Mouse (Mus musculus): ENCODE results near the gene Sept1.
A peak's percentile ranks its signal among the peaks of the same experiment; 100 is the strongest.
"Not testable (repeated sequence)": the region's sequence is repeated elsewhere in the genome, so short reads cannot be mapped to it uniquely, and the experiment has no call there.

Gene Sept1

DNA sequence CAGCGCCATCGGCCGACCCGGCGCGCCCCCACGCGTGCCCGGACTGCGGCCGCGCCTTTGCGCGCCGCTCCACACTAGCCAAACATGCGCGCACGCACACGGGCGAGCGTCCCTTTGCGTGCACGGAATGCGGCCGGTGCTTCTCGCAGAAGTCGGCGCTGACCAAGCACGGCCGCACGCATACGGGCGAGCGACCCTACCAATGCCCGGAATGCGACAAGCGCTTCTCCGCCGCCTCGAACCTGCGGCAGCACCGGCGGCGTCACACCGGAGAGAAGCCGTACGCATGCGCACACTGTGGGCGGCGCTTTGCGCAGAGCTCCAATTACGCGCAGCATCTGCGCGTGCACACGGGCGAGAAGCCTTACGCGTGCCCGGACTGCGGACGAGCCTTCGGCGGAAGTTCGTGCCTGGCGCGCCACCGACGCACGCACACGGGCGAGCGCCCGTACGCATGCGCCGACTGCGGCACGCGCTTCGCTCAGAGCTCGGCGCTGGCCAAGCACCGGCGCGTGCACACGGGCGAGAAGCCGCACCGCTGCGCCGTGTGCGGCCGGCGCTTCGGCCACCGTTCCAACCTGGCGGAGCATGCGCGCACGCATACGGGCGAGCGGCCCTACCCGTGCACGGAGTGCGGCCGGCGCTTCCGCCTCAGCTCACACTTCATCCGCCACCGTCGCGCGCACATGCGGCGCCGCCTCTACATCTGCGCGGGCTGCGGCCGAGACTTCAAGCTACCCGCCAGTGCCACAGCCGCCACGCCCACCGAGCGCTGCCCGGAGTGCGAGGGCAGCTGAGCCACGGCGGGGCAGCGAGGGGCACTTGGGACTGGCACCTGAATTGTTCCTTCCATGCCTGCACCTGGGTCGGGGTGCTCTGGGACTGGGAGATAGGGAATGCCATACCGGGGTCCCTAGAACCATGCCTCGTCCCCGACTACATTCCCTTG, 21.2 kb upstream of the Sept1 start:
- peak; percentile 99 for DNase-seq (ENCODE audit: low read depth, low spot score)

DNA sequence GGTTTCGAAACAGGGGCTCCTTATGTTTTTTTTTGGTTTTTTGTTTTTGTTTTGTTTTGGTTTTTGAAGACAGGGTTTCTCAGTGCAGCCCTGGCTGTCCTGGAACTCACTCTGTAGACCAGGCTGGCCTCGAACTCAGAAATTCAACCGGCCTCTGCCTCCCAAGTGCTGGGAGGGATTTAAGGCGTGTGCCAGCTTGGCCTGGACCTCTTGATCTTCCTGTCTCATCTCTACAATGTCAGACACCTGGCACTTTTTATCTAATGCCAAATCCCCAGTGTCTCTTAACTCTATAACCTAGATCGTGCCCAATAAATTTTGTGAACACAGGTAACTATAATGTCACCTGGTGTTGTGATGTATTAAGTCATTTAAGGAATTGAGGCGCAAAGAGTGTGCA, 20.4 kb upstream of the Sept1 start:
- no peak for DNase-seq (ENCODE audit: low read depth, low spot score)

GRCm38 (mm10) chr7:127252414-127252813, 19.5 kb upstream of the Sept1 start:
- peak; percentile 70 for DNase-seq (ENCODE audit: low read depth, low spot score)

- not testable (repeated sequence) for DNase-seq (ENCODE audit: low read depth, low spot score)
These were observed 17.6 kb upstream of the Sept1 start for GRCm38 (mm10) chr7:127250511-127250910.

- DNase-seq (ENCODE audit: low read depth, low spot score): no peak
These were observed 12.0 kb upstream of the Sept1 start for GRCm38 (mm10) chr7:127244658-127245510.

- DNase-seq (ENCODE audit: low read depth, low spot score): peak; percentile 85
These were observed 11.1 kb upstream of the Sept1 start, which contains the start of gene Zfp771 for GRCm38 (mm10) chr7:127243870-127244657. Gene Zfp771, plus strand, starts transcription at chr7:127244274.

DNA sequence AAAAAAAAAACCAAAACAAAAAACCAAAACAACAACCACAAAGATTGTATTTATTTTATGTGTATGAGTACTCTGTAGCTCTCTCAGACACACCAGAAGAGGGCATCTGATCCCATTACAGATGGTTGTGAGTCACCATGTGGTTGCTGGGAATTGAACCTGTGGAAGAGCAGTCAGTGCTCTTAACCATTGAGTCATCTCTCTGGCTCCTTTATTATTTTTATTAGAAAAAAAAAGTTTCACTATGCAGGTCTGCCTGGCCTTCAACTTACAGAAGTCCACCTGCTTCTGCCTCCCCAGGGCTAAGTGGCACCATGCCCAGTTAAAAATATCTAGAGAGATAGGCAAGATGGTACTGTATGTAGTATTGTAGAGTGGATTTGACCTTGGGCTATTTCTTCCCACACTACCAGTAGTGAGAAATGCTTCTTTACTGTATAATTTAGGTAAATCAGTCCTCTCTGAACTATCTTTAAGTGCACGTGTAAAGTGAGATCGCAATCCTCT, 10.5 kb upstream of the Sept1 start:
- DNase-seq (ENCODE audit: low read depth, low spot score): no peak

- DNase-seq (ENCODE audit: low read depth, low spot score): peak; percentile 41
These were observed 1.8 kb upstream of the Sept1 start for GRCm38 (mm10) chr7:127234777-127235176.

- DNase-seq (ENCODE audit: low read depth, low spot score): no peak
These were observed 835 bp upstream of the Sept1 start for GRCm38 (mm10) chr7:127233765-127234164.

- DNase-seq (ENCODE audit: low read depth, low spot score): peak; percentile 54
These were observed 429 bp upstream of the Sept1 start for GRCm38 (mm10) chr7:127233368-127233749.

GRCm38 (mm10) chr7:127231826-127232621, 906 bp downstream of the Sept1 start:
- DNase-seq (ENCODE audit: low read depth, low spot score): no peak

GRCm38 (mm10) chr7:127231376-127231775, 1.6 kb downstream of the Sept1 start:
- peak; percentile 46 for DNase-seq (ENCODE audit: low read depth, low spot score)

- peak; percentile 95 for DNase-seq (ENCODE audit: low read depth, low spot score)
These were observed 4.2 kb downstream of the Sept1 start for GRCm38 (mm10) chr7:127228615-127229303.

DNA sequence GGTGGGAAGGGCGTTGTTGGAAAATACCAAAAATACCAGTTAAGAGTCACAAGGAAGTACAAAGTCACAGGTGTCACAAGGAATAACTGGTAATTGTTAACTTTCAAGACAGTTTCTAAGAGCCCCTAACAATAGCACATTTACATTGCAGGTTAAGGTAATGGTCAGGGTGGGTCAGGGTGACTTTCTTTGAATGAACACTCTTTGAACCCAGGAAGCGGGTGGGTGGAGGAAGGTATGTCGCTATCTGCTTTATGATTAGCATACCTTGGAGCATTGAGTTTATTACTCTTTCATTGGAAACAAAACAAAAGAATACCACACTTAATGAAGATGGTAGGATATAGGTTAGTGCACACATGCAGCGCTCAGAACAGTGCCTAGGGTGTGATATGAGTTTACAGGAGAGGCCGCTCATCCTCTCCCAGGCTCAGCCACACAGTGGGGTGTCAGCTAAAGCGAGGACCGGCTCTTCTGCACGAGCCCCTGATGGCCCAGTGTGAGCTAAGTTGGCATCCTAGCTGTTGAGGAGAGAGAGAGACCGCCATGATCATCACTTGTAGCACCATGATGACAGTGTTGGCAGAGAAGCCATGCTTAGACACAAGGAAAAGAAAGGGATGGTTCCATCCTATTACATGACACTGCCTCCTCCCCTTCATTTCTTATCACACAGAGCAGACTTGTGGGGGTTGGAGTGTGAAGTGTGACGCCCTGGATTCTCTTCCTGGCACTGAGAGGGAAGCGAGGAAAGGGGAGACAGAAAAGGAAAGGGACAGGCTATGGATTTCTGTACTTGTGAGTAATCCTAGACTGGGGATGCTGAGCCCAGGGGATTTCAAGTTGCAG, 7.6 kb downstream of the Sept1 start:
- DNase-seq (ENCODE audit: low read depth, low spot score): peak; percentile 90

DNA sequence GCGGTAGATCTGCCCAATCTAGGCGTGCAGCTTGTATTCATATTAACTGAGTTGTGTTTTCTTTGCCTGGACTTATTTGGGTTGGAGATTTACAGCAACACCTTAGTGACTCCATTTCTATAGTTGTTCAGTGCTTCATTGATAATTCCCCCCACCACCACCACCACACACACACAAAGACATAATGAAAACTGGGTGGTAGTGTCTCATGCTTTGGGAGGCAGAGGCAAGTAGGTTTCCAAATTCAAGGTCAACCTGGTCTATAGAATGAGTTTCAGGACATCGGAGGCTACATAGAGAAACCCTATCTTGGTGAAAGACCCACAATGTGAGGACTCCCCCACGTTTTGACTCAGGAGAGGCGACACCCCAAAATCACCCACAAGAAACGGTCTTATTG, 8.3 kb downstream of the Sept1 start:
- DNase-seq (ENCODE audit: low read depth, low spot score): peak; percentile 59

GRCm38 (mm10) chr7:127223515-127224478, 9.1 kb downstream of the Sept1 start:
- DNase-seq (ENCODE audit: low read depth, low spot score): peak; percentile 84

GRCm38 (mm10) chr7:127223106-127223505, 9.8 kb downstream of the Sept1 start:
- peak; percentile 44 for DNase-seq (ENCODE audit: low read depth, low spot score)

DNA sequence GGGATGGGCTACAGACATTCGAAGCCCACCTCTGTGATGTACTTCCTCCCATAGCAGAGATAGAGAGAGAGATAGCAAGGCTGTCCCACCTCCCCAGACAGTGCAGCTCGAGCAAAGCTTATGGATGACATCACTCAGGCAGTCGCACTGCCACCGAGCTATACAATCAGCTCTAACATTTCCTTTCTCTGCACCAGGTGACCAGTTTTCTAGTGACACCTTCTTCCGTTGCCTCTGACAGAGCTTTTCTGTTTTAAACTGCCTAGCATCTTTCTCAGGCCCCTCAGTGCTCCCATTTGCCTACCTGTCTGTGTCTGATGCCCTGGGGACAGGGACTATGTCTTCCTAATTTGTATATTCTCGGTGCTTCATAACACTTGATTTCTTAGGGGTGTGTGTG, 12.5 kb downstream of the Sept1 start:
- DNase-seq (ENCODE audit: low read depth, low spot score): peak; percentile 26

Data from ES-CJ7 (cell line).